Mouse (Mus musculus): Measurements from ENCODE around the gene AC170998.1. TPM values are rescaled to one million over a fixed set of nuclear protein-coding genes. Genes with fewer than 3 reads are reported as not detected.

Gene AC170998.1
- total RNA-seq (2014; rRNA removed; ENCODE audit: low replicate concordance) (not detected in 2 replicates), polyA plus RNA-seq (2015; fragmentation: Nextera tagmentation; extraction: Ambion mirVana) (1.00 and 1.2 TPM in 2 replicates)

- no peaks in the 10 kb centered on the region; the same call in 1 of the 2 replicates for H3K4me1 ChIP-seq (ENCODE audit: control insufficient read depth, insufficient read depth)
- 88% methylated on average over 4 of the region's 4 CpGs for WGBS
- H3K36me3 ChIP-seq (replicated peaks; ENCODE audit: control insufficient read depth, insufficient read depth, low read length): peaks cover 79% of the 10 kb centered on the region
- no peak within 1 kb of the TSS for H3K4me2 ChIP-seq (ENCODE audit: low read depth, low read length)
- no peak within 1 kb of the TSS for H3K4me3 ChIP-seq (ENCODE audit: low read depth, low read length)
- no peaks in the 10 kb centered on the region for H3K9me3 ChIP-seq (replicated peaks; ENCODE audit: control insufficient read depth, low read length)
- H3K27ac ChIP-seq (ENCODE audit: low read depth): no peak within 1 kb of the TSS
- no peak within 1 kb of the TSS for H3K9ac ChIP-seq (replicated peaks; ENCODE audit: low read depth, low read length)
- ATAC-seq (ENCODE audit: insufficient read depth, low read depth) (no peak), DNase-seq (ENCODE audit: low spot score) (no peak)
- TF ChIP-seq CTCF (IDR thresholded peaks at IDR 0.05; ENCODE audit: low read depth): no peak
- no peak for TF ChIP-seq EP300 (IDR thresholded peaks at IDR 0.05; ENCODE audit: low read depth)
- H3K27me3 ChIP-seq (ENCODE audit: control insufficient read depth, insufficient read depth, low read length): no peaks in the 10 kb centered on the region
Measured at GRCm38 (mm10) chr17:28725783-28726182, at the start of gene AC170998.1. TSS of gene AC170998.1 (plus strand) at chr17:28726083.

GRCm38 (mm10) chr17:28682311-28683084, 43.4 kb upstream of the AC170998.1 start:
- H3K27me3 ChIP-seq (ENCODE audit: control insufficient read depth, insufficient read depth, low read length): no peaks in the 10 kb centered on the region
- no peaks in the 10 kb centered on the region for H3K4me1 ChIP-seq (ENCODE audit: control insufficient read depth, insufficient read depth)
- H3K9me3 ChIP-seq (replicated peaks; ENCODE audit: control insufficient read depth, low read length): no peaks in the 10 kb centered on the region
- DNase-seq (ENCODE audit: low spot score) (no peak), ATAC-seq (ENCODE audit: insufficient read depth, low read depth) (no peak)
- WGBS: 82% methylated on average over 13 of the region's 13 CpGs
- no peak for TF ChIP-seq EP300 (IDR thresholded peaks at IDR 0.05; ENCODE audit: low read depth)
- TF ChIP-seq CTCF (IDR thresholded peaks at IDR 0.05; ENCODE audit: low read depth): no peak
- no peak overlapping the region for H3K27ac ChIP-seq (ENCODE audit: low read depth)
- no peak overlapping the region for H3K9ac ChIP-seq (replicated peaks; ENCODE audit: low read depth, low read length)
- no peak overlapping the region for H3K4me2 ChIP-seq (ENCODE audit: low read depth, low read length)
- H3K4me3 ChIP-seq (ENCODE audit: low read depth, low read length): no peak overlapping the region
- no peaks in the 10 kb centered on the region for H3K36me3 ChIP-seq (replicated peaks; ENCODE audit: control insufficient read depth, insufficient read depth, low read length)

- H3K9ac ChIP-seq (replicated peaks; ENCODE audit: low read depth, low read length): no peak overlapping the region
- no peak overlapping the region for H3K4me3 ChIP-seq (ENCODE audit: low read depth, low read length)
- no peaks in the 10 kb centered on the region for H3K36me3 ChIP-seq (replicated peaks; ENCODE audit: control insufficient read depth, insufficient read depth, low read length)
- no peaks in the 10 kb centered on the region for H3K4me1 ChIP-seq (ENCODE audit: control insufficient read depth, insufficient read depth)
- 54% methylated on average over 1 of the region's 1 CpGs for WGBS
- H3K27ac ChIP-seq (ENCODE audit: low read depth): no peak overlapping the region
- H3K27me3 ChIP-seq (ENCODE audit: control insufficient read depth, insufficient read depth, low read length): no peaks in the 10 kb centered on the region
- ATAC-seq (ENCODE audit: insufficient read depth, low read depth): no peak
- no peak overlapping the region for H3K4me2 ChIP-seq (ENCODE audit: low read depth, low read length)
- no peaks in the 10 kb centered on the region for H3K9me3 ChIP-seq (replicated peaks; ENCODE audit: control insufficient read depth, low read length)
- no peak for TF ChIP-seq EP300 (IDR thresholded peaks at IDR 0.05; ENCODE audit: low read depth)
- no peak for TF ChIP-seq CTCF (IDR thresholded peaks at IDR 0.05; ENCODE audit: low read depth)
- no peak for DNase-seq (ENCODE audit: low spot score)
Measured at GRCm38 (mm10) chr17:28683601-28684000, 42.3 kb upstream of the AC170998.1 start.

GRCm38 (mm10) chr17:28684631-28685030, 41.3 kb upstream of the AC170998.1 start:
- DNase-seq (ENCODE audit: low spot score) (no peak), ATAC-seq (ENCODE audit: insufficient read depth, low read depth) (no peak)
- no peaks in the 10 kb centered on the region for H3K36me3 ChIP-seq (replicated peaks; ENCODE audit: control insufficient read depth, insufficient read depth, low read length)
- no peak overlapping the region for H3K4me2 ChIP-seq (ENCODE audit: low read depth, low read length)
- H3K9me3 ChIP-seq (replicated peaks; ENCODE audit: control insufficient read depth, low read length): no peaks in the 10 kb centered on the region
- 0 out of 2 replicates have a peak, but pooled peaks cover 3% of the 10 kb centered on the region for H3K4me1 ChIP-seq (ENCODE audit: control insufficient read depth, insufficient read depth)
- no peaks in the 10 kb centered on the region for H3K27me3 ChIP-seq (ENCODE audit: control insufficient read depth, insufficient read depth, low read length)
- H3K4me3 ChIP-seq (ENCODE audit: low read depth, low read length): no peak overlapping the region
- H3K27ac ChIP-seq (ENCODE audit: low read depth): no peak overlapping the region
- TF ChIP-seq EP300 (IDR thresholded peaks at IDR 0.05; ENCODE audit: low read depth) (no peak), CTCF (IDR thresholded peaks at IDR 0.05; ENCODE audit: low read depth) (no peak)
- 87% methylated on average over 19 of the region's 19 CpGs for WGBS
- H3K9ac ChIP-seq (replicated peaks; ENCODE audit: low read depth, low read length): no peak overlapping the region

GRCm38 (mm10) chr17:28687354-28687753, 38.5 kb upstream of the AC170998.1 start:
- WGBS: 30% methylated on average over 4 of the region's 4 CpGs
- Histone ChIP-seq H3K9me3 (replicated peaks; ENCODE audit: control insufficient read depth, low read length) (no peaks in the 10 kb centered on the region), H3K4me3 (ENCODE audit: low read depth, low read length) (no peak overlapping the region), H3K9ac (replicated peaks; ENCODE audit: low read depth, low read length) (no peak overlapping the region), H3K4me1 (ENCODE audit: control insufficient read depth, insufficient read depth) (0 out of 2 replicates have a peak, but pooled peaks cover 7% of the 10 kb centered on the region), H3K27ac (ENCODE audit: low read depth) (no peak overlapping the region), H3K4me2 (ENCODE audit: low read depth, low read length) (no peak overlapping the region), H3K36me3 (replicated peaks; ENCODE audit: control insufficient read depth, insufficient read depth, low read length) (no peaks in the 10 kb centered on the region), H3K27me3 (ENCODE audit: control insufficient read depth, insufficient read depth, low read length) (no peaks in the 10 kb centered on the region)
- TF ChIP-seq CTCF (IDR thresholded peaks at IDR 0.05; ENCODE audit: low read depth) (no peak), EP300 (IDR thresholded peaks at IDR 0.05; ENCODE audit: low read depth) (no peak)
- ATAC-seq (ENCODE audit: insufficient read depth, low read depth): no peak
- DNase-seq (ENCODE audit: low spot score): no peak
